Mouse (Mus musculus) neural tube, embryonic 14.5 days (tissue): ENCODE data around the gene RPS10-NUDT3. TPM values are rescaled to one million over a fixed set of nuclear protein-coding genes. Genes with fewer than 3 reads are reported as not detected.

Source experiments
- ATAC-seq: fragments of 200-750 bp; cut with Nextera tagmentation; 2 replicates; pipeline ENCODE4 v1.8.0; 2017; ENCODE audit warnings: low read depth, mild to moderate bottlenecking, moderate TSS enrichment, moderate library complexity
- H3K27ac ChIP-seq: fragments of 300-500 bp; sonication (generic); 2 replicates; pipeline ENCODE4 v1.5.1; 2014; ENCODE audit warnings: low read depth, mild to moderate bottlenecking, control low read depth, low read length, moderate library complexity, mixed read lengths
- H3K27me3 ChIP-seq: fragments of 300-500 bp; sonication (generic); 2 replicates; pipeline ENCODE4 v1.6.1; 2014; ENCODE audit warnings: low read length; ENCODE audit not compliant: control insufficient read depth, insufficient read depth
- H3K36me3 ChIP-seq: fragments of 300-500 bp; sonication (generic); 2 replicates; pipeline ENCODE4 v1.6.1; 2014; ENCODE audit warnings: low read length, mixed read lengths; ENCODE audit not compliant: control insufficient read depth, insufficient read depth
- H3K4me1 ChIP-seq: fragments of 300-500 bp; sonication (generic); 2 replicates; pipeline ENCODE4 v1.6.1; 2014; ENCODE audit warnings: low read length; ENCODE audit not compliant: control insufficient read depth, insufficient read depth
- H3K4me2 ChIP-seq: fragments of 300-500 bp; sonication (generic); 2 replicates; pipeline ENCODE4 v1.6.1; 2014; ENCODE audit warnings: mild to moderate bottlenecking, low read depth, low read length, control low read depth
- H3K4me3 ChIP-seq: fragments of 300-500 bp; sonication (generic); 2 replicates; pipeline ENCODE4 v1.5.1; 2014; ENCODE audit warnings: low read depth, low read length, control low read depth, mixed read lengths
- H3K9ac ChIP-seq: fragments of 300-500 bp; sonication (generic); replicated peaks from 2 replicates; pipeline ENCODE4 v1.6.1; 2014; ENCODE audit warnings: low read depth, mild to moderate bottlenecking, control low read depth, low read length, mixed read lengths
- H3K9me3 ChIP-seq: fragments of 300-500 bp; sonication (generic); 2 replicates; pipeline ENCODE4 v1.6.1; 2016; ENCODE audit warnings: low read length; ENCODE audit not compliant: control insufficient read depth
- WGBS: fragments of 180-500 bp; shearing (Covaris S2); extraction: QIAGEN DNeasy Blood & Tissue Kit; methylation state at CpG from one replicate; pipeline ENCODE4 v1.1.7; 2014; 5-methylcytosine and 5-hydroxymethylcytosine counted together
- polyA plus RNA-seq: library from polyadenylated mRNA; unstranded; fragments of >200 nt; fragmentation: Nextera tagmentation; extraction: Ambion mirVana; gene quantifications from 2 replicates; pipeline ENCODE4 v1.2.1, GENCODE M21; 2014

Gene RPS10-NUDT3
- polyA plus RNA-seq, 1 experiment from 2014 or later: not detected

DNA sequence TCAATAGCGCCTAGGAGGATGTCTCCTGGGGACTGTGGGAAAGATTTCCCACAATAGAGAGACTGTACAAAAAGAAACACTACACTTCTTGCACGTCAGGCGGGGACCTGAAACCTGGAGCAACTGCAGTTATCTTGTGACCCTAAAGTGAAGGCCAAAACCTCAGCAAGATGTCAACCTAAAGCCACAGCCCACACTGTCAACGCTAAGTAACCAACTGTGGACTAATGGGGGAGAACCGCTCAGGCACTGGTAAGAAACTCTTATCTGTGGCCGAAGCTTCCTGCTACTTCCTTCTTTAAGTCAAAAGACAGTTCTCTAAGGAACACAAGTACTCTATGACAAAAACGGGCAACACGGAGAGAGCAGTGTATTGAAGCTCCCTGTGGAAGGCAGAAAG lies 46.8 kb downstream of the RPS10-NUDT3 start:
- no peak for ATAC-seq
- Histone ChIP-seq H3K36me3 (peaks cover 9% of the 10 kb centered on the region; the same call in 1 of the 2 replicates), H3K9ac (no peak overlapping the region), H3K9me3 (no peaks in the 10 kb centered on the region), H3K27ac (no peak overlapping the region), H3K4me1 (peaks cover 4% of the 10 kb centered on the region; the same call in 1 of the 2 replicates), H3K4me2 (no peak overlapping the region), H3K4me3 (no peak overlapping the region), H3K27me3 (no peaks in the 10 kb centered on the region)
- 85% methylated on average over 8 of the region's 8 CpGs for WGBS

DNA sequence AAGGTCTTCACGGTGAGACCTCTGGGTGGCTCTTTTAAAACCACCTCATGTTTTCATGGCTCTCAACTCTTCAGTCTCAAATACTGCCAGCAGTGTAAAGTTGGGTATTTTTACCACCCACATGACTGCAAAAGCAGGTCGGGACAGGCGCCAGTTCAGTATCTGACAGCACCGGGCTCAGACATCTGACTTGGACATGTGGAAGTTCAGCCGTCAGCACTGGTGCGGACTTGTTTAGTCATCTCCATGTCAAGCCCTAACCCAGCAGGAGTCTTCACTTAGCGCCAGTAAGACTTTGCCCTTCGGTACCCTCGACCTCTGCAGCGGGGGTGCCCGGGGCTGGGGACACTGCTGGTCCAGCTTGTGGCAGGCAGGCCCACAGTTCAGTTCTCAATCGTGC lies 47.8 kb downstream of the RPS10-NUDT3 start:
- Histone ChIP-seq H3K4me2 (no peak overlapping the region), H3K36me3 (peaks cover 10% of the 10 kb centered on the region; the same call in 1 of the 2 replicates), H3K27me3 (no peaks in the 10 kb centered on the region), H3K4me3 (no peak overlapping the region), H3K27ac (no peak overlapping the region), H3K9ac (no peak overlapping the region), H3K9me3 (no peaks in the 10 kb centered on the region), H3K4me1 (peaks cover 4% of the 10 kb centered on the region; the same call in 1 of the 2 replicates)
- 78% methylated on average over 12 of the region's 12 CpGs for WGBS
- no peak for ATAC-seq

DNA sequence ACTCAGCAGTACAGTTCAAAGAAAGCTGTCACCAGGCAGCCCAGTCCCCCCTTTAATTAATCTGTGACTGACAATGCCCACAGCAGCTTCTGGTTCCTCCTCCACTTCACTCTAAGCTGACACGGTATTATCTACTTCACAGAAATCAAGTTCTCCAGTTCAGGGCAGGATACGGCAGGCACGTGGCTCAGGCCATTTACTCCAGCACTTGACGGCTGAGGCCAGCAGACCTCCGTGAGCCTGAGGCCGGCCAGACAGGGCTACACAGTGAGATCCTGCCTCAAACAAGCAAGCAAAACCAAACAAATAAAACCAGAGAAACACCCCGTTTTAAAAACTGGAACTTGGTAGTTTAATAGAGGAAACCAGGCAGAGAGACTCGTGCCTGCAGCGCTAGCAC lies 48.4 kb downstream of the RPS10-NUDT3 start:
- 72% methylated on average over 9 of the region's 9 CpGs for WGBS
- Histone ChIP-seq H3K4me2 (no peak overlapping the region), H3K4me3 (no peak overlapping the region), H3K4me1 (peaks cover 4% of the 10 kb centered on the region; the same call in 1 of the 2 replicates), H3K27me3 (no peaks in the 10 kb centered on the region), H3K9me3 (no peaks in the 10 kb centered on the region), H3K9ac (no peak overlapping the region), H3K27ac (no peak overlapping the region), H3K36me3 (peaks cover 16% of the 10 kb centered on the region; the same call in 1 of the 2 replicates)
- no peak for ATAC-seq

GRCm38 (mm10) chr17:27583185-27583894 lies 51.7 kb downstream of the RPS10-NUDT3 start:
- WGBS: 95% methylated on average over 13 of the region's 13 CpGs
- Histone ChIP-seq H3K4me2 (no peak overlapping the region), H3K36me3 (peaks cover 23% of the 10 kb centered on the region), H3K9me3 (no peaks in the 10 kb centered on the region), H3K4me1 (peaks cover 4% of the 10 kb centered on the region; the same call in 1 of the 2 replicates), H3K9ac (no peak overlapping the region), H3K27me3 (no peaks in the 10 kb centered on the region), H3K27ac (no peak overlapping the region), H3K4me3 (no peak overlapping the region)
- no peak for ATAC-seq

GRCm38 (mm10) chr17:27580392-27581068 lies 54.5 kb downstream of the RPS10-NUDT3 start:
- H3K27me3 ChIP-seq: no peaks in the 10 kb centered on the region
- H3K4me2 ChIP-seq: no peak overlapping the region
- no peak overlapping the region for H3K4me3 ChIP-seq
- peaks cover 31% of the 10 kb centered on the region for H3K36me3 ChIP-seq
- 89% methylated on average over 20 of the region's 20 CpGs for WGBS
- H3K4me1 ChIP-seq: no peaks in the 10 kb centered on the region
- no peaks in the 10 kb centered on the region for H3K9me3 ChIP-seq
- no peak for ATAC-seq
- H3K27ac ChIP-seq: no peak overlapping the region
- H3K9ac ChIP-seq: no peak overlapping the region

DNA sequence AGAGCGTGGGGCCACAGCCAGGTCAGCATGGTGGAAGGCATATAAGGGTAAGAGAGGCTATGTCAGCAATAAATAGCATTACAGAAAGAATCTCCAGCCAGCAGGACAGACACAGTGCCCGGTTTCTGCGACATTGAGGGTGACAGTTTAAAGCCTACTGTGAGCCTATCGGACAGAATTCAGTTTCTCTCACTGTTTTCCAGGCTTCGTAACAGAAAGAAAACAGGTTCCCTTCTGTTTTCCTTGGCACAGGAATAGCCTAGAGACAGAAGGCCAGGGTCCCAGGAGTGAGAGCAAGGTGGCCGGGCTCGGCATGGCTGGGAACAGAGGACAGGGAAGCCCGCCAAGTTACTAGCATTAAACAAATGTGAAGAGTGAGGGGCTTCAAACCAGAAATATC lies 55.2 kb downstream of the RPS10-NUDT3 start:
- no peak overlapping the region for H3K4me2 ChIP-seq
- no peak overlapping the region for H3K4me3 ChIP-seq
- no peak overlapping the region for H3K27ac ChIP-seq
- WGBS: 83% methylated on average over 8 of the region's 8 CpGs
- H3K9ac ChIP-seq: no peak overlapping the region
- H3K27me3 ChIP-seq: no peaks in the 10 kb centered on the region
- no peak for ATAC-seq
- H3K36me3 ChIP-seq: peaks cover 31% of the 10 kb centered on the region
- H3K4me1 ChIP-seq: no peaks in the 10 kb centered on the region
- no peaks in the 10 kb centered on the region for H3K9me3 ChIP-seq

DNA sequence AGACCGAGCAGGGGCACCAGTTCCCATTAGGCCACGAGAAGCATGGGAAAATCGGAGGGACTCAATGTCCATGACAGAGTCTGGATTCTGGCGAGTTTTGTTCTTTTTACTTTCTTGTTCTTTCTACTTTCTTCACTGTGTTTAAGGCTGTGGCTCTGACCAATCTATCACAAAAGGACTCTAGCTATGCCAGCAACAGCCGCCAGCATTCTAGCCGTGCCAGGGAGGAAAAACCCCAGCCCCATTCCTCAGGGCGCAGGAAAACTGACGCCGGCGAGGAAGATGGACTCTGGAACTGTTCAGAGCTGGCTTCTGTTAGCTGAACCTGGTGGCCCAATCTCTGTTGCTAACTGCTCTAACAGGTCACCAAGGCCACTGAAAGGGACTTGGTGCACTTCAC lies 56.5 kb downstream of the RPS10-NUDT3 start:
- no peaks in the 10 kb centered on the region for H3K27me3 ChIP-seq
- no peak for ATAC-seq
- H3K27ac ChIP-seq: no peak overlapping the region
- H3K9me3 ChIP-seq: no peaks in the 10 kb centered on the region
- no peak overlapping the region for H3K4me3 ChIP-seq
- H3K9ac ChIP-seq: no peak overlapping the region
- no peaks in the 10 kb centered on the region for H3K4me1 ChIP-seq
- WGBS: 89% methylated on average over 10 of the region's 10 CpGs
- no peak overlapping the region for H3K4me2 ChIP-seq
- peaks cover 35% of the 10 kb centered on the region for H3K36me3 ChIP-seq

- WGBS: 62% methylated on average over 6 of the region's 6 CpGs
- Histone ChIP-seq H3K9me3 (no peaks in the 10 kb centered on the region), H3K9ac (no peak overlapping the region), H3K27me3 (no peaks in the 10 kb centered on the region), H3K4me1 (no peaks in the 10 kb centered on the region), H3K36me3 (peaks cover 32% of the 10 kb centered on the region), H3K27ac (no peak overlapping the region), H3K4me3 (no peak overlapping the region), H3K4me2 (no peak overlapping the region)
- no peak for ATAC-seq
These were observed 57.6 kb downstream of the RPS10-NUDT3 start for GRCm38 (mm10) chr17:27577468-27577867.

DNA sequence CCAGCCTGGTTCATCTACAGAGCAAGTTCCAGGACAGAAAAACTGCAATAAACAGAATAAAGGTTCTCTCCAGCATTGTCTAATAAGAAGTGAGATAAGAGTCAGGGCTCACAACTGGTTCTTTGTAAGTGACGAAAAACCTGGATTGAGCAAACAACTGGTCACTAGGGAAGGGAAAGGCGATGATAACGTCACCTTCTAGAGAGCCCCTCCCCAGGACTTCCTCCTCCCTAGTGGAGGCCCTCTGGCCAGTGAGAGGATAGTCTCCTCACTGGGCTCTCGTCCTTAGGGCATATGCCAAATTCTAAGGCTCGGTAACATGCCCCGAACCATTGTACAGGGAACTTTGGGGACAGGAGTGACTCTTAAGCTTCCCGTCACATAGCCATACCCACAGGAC lies 59.0 kb downstream of the RPS10-NUDT3 start:
- 84% methylated on average over 7 of the region's 7 CpGs for WGBS
- Histone ChIP-seq H3K4me2 (no peak overlapping the region), H3K9ac (no peak overlapping the region), H3K4me3 (no peak overlapping the region), H3K36me3 (peaks cover 21% of the 10 kb centered on the region), H3K9me3 (no peaks in the 10 kb centered on the region), H3K27ac (no peak overlapping the region), H3K27me3 (no peaks in the 10 kb centered on the region), H3K4me1 (no peaks in the 10 kb centered on the region)
- ATAC-seq: no peak
